Mouse (Mus musculus): ENCODE measurements around the gene Anks1b.
A peak's percentile ranks its signal among the peaks of the same experiment; 100 is the strongest.

Gene Anks1b

DNA sequence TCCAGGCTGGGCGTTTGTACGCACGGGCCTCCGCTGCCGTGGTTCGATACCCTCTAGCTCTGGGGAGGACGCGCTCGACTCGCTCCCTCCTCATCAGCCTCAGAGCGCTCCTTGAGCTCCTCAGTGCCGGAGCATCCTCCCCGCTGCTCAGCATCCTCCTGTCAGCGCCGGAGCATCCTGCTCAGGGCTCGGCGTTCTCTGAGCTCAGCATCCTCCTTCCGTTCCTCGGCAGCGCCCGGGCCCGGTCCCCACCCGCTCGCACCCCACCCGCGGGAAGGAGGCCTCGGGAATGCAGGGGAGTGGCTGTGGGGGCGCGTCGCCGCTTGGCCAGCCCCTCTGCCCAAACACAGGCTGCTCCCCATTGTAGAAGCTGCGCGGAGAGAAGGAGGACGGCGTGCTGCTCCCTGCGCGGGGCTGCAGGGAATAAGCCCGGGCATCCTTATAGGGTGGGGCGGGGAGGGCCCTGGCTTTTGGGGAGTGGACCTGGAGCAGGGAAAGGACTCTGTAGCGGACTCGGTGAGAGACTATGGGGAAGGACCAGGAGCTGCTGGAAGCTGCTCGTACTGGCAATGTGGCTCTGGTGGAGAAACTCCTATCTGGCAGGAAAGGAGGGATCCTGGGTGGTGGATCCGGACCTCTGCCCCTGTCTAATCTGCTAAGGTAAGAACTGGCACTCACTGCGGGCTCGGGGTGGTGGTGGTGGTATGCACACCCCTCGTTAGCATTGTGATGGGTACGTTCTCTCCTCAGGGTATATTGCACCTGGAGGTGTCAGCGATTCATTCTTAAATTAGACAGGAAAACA, at the start of gene Anks1b:
TSS of gene Anks1b (plus strand) at position 364 of the 805 bp plus-strand sequence.
- no peak for DNase-seq (ENCODE audit: low read depth)

DNA sequence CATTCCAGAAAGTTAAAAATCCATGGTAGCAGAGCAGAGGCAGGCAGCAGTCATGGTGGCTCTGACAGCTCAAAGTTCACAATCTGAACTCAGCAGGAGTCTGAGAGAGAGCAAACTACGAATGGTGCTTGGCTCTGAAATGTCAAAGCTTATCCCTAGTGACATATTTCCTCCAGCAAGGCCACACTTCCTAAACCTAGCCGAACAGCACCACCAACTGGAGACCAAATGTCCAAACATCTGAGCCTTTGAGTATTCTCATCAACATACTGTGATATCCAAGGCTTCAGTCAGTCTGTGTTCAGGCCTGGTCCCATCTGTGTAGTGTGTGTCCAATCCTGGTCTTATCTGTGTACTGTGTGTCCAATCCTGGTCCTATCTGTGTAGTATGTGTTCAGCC, 49.4 kb upstream of the Anks1b start:
- DNase-seq (ENCODE audit: low read depth), result peak; percentile 73

DNA sequence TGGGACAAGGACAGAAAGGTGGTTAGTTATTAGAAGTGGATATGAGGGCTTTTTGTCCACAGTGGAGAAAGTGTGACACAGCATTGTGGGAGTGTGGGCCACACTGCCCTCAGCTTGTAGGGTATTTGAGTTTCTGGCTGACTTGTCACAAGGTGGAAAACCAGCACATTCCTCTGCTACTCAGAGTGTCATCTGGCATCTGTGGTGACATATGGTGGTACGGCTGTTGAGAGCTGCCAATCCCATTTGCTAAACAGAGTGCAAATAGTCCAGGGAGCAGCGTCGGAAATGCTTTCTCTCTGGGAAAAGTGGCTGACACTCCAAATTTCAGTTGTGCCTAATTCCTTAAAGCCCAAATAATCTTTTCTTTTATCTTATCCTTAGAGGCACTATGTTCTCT, 46.4 kb upstream of the Anks1b start:
- DNase-seq (ENCODE audit: low read depth), result no peak

DNA sequence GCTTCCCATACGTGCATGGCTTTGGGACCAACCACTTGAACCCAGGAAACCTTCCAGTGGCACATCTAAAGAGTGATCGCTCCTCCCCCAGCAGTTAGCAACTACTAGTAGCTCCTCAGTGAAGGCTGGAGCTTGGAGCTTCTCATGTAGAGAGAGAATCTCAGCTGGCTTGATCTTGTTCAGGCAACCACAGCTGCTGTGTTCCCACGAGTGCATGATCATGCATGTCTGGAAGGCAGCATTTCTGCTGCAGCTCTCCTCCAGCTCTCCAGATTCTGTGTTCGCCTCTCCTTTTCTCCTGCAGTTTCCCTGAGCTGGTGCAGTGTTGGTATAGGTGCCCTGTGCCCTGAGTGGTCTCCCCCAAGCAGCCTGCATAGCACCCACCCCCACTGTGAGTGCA, 41.0 kb upstream of the Anks1b start:
- DNase-seq (ENCODE audit: low read depth), result no peak

DNA sequence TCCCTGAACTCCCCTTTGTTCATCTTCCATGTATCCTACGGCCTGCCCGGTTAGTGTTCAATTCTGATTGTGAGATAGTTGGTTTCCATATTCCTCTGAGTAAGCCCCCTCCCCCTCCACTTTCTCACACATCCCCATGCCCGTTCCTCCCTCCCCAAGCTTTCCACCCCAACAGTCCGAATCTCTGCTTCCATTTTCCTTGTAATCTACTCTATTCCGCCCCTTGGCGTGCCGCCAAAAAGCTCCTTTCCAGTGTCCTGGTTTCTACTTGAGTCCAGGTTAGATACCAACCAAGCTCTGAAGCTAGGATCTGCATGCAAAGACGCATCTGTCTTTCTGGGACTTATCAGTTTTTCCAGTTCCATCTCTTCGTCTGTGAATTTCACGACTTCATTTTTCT, 40.1 kb upstream of the Anks1b start:
- DNase-seq (ENCODE audit: low read depth), result peak; percentile 23

DNA sequence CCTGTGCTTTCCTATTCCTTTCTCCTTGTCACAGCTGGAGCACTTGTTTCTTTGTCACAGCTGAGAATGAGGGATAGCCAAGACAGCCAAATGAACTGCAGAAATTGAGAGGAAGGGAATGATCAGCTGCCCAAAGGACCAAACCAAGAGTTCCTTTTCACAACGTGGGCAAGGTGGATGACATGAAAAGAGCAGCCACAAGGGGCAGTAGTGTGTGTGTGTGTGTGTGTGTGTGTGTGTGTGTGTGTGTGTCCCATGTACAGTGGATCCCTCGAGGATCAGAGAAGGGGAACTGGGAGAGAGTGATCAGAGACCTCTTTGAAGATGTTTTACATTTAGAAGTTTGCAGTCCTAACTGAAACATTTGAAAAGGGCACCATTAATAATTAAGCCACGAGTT, 35.8 kb upstream of the Anks1b start:
- no peak for DNase-seq (ENCODE audit: low read depth)

DNA sequence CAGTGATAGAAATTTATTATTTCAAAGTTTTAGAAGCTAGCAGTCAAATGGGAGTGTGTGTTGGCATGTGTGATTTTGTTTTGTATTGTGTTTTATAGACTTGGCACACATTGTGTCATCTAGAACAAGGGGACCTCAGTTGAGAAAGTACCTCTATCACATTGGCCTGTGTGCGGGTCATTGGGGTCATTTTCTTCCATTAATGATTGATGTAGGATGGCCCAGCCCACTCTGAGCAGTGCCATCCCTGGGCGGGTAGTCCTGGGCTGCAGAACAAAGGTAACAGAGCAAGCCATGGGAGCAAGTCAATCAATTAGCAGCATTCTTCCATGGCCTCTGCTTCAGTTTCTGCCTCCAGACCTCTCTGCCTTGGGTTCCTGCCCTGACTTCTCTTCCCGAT, 34.5 kb upstream of the Anks1b start:
- no peak for DNase-seq (ENCODE audit: low read depth)

DNA sequence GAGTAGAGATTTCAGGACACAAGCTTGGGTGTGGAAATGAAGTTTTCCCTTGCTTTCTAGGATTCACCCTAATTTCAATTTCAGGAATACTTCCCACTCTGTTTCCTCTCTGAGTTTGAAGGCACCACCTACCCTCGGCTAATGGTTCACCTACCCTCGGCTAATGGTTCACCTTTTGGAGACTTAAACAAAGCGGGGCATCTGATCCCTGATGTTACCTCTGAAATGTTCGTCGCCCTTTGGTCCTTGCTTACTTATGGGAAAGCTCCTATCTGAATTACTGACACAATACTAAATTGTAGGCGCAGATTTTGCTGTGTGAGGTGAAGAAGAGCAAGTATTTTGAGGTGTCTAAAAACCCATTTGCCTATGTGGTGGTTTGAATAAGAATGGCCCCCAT, 22.4 kb upstream of the Anks1b start:
- no peak for DNase-seq (ENCODE audit: low read depth)

DNA sequence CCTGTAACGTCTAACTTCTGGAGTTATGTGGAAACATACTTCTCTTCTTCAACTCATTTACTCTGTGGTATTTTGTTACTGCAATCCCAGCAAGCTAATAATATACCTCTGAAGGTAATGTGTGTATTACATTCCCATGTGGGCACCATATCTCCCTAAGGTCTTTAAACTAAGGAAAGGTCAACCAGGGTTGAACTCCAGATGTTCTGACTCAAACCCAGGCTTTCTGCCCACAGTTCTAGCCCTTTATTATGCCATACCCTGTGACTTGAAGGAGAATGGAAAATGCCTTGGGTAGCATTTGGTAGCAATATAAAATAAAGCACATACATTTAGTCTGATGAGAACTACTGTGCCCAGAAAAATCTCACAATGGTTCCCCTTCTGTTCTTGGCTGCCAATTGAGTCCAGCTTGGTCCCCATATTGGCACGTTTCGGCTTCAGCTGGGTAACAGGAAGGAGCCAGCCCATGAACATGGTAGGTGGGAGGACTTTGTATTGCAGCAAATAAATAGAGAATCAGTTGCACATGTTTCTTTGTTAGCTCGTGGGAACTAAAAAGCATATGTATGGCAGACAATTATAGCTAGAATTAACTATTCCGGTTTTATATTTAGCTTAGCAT, 17.9 kb upstream of the Anks1b start:
- DNase-seq (ENCODE audit: low read depth), result peak; percentile 45

DNA sequence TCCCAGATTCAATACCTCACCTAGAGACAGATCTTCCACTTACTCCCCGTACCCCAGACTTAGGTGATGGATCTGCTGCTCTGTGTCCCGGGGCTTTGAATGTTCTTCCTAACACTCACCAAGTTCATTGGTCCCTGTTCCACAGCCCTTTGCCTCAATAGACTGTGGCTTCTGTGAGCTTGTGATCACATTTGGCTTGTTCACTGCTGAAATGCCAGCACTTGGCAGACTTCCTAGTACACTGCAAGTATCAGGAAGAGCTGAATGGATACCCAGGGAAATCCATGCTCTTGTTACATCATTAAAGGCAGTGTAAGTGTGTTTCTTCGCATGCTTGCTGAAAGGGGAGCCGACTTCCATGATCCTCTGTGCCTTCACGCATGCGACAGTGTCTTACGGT, 17.0 kb upstream of the Anks1b start:
- peak; percentile 42 for DNase-seq (ENCODE audit: low read depth)

DNA sequence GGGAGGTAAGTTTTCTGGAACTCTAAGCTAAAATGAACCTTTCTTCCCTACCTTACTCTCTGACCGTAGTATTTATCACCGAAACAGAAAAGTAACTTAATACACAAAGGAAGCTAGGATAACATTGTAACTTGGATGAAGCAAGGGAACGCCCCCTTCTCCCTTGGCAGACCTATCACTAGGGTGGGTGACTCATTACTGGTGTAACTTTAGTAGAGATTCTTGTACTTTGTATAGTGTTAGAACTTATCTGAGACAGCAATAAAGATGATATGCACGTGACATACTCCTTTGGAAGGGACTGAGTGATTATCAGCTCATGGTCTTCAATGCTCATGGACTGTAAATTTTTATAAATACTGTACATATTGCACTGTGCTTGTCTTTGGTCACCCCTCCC, 5.1 kb upstream of the Anks1b start:
- DNase-seq (ENCODE audit: low read depth), result peak; percentile 59

DNA sequence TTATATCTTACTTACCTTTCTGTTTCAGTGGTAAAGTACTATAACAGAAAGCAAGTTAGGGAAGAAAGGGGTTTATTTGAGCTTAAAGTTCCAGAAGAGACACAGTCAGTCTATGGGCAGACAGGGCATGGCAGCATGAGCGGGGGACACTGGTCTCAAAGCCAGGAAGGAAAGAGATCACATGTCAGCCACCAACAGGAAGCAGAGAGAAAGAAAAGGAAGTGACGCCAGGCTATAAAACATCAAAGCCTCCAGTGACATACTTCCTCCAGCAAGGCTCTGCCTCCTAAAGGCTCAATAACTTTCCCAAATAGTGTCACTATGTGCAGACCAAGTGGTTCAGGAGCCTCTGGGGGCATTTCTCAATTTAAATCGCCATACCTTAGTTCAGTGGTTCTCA, 4.5 kb upstream of the Anks1b start:
- DNase-seq (ENCODE audit: low read depth), result no peak

DNA sequence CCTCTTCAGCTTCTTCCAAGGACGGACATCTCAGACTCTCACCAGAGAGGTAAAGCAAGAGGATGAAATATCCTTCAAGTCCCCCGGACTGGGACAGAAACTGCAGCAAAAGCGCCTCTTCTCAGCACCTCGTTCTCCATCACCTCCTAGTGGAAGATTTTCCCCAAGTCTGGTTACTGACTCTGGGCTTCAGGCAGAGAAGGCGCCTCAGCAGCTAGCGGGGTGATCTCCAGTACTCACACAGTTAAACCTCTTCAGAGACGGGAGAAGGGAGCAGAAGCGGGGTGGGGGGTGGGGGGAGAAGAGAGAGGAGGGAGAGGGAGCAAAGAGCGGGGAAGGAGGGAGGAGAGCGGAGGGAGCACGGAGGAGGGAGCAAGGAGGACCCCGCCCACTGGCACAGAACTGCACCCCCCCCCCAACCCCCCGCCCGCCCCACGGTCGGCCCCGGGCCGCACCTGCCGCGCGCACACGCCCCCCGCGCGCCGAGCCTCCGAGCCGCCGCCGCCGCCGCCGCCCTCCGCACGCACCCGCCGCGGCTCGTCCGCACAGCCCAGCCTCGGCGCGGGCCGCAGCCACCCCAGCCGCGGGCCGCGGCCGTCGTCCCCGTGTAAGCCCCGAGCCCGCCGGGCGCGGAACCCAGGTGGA, 686 bp upstream of the Anks1b start:
- DNase-seq (ENCODE audit: low read depth), result peak; percentile 6

DNA sequence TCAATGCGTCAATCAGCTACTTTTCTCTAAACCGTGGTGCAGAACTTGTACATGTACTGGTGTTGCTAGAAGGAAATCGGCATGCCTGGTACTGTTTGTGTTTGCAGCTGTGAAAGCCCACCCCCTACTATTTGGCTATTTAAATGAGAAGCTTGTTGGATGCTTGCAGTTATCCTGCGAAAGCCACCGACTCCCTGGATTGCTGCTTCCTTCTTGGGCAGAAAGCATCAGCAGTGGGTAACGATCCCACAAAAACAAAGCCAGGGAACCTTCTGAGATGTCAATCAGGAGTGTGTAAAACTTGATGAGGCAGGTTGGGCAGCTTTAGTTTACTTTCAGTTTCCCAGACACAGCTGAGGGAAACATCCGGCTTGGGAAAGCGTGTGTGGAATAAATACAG, 727 bp downstream of the Anks1b start:
- DNase-seq (ENCODE audit: low read depth), result no peak

DNA sequence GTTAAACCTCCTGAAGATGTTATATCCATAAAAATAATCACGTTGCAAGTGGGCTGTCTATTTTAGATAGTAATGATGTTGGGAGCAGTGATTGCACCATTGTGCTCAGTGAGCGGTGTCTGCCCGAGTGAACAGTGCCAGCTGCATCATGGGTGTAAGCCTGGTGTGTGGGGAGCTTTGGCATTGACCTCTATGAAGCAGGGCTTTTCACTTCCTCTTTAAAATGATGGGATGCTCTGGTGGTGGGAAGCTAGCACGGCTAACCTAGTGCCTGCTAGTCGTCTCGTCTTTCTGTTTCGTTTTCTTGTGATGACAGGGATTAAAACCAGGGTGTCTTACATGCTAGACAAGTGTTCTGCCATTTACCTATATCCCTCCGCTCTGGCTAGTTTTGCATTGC, 10.3 kb downstream of the Anks1b start:
- DNase-seq (ENCODE audit: low read depth), result no peak

DNA sequence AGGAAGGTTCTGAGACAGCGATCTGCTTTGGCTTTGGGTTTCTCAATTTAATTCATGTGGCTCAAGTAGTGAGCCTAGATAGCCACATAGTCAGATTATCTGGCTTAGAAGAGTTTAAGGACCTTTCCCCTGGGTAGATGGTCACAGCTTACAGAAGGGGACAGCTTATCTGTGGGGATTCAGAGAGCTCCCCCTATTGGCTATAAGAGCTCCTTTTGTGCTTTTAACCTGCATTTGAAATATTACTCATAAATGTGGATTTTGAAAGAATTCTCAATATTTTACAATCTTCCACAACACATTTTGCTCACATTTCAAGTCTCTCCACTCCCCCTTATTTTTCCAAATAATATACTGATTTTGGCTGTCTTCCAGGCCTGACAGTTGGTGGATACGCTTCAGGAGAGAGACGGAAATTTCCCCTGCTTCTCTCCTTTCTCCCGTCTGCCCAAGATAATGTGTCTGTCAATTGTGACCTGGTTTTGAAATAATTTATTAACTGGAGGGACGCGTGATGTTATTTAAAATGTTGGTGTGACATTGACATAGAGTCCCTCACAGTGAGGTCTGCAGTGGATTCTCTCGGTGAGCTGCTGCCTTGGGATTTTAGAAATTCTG, 29.5 kb downstream of the Anks1b start:
- no peak for DNase-seq (ENCODE audit: low read depth)

DNA sequence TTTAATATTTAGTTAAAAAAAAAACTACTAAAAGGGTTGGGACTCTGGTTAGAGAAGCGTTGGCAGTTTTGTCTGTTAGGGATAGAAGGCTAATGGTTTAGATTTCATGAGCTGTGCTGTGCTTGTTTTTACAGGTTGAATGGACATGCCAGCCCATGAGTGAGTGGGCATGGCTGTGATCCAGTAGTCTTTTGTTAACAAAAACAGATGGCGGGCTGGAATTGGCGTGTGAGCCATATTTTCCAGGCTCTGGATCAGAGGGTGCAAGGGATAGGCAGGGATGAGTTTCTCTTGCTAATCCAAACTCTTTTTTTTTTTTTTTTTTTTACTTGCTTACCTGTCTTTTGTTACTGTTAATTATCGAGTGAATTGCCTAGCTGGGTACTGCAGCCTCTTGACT, 38.6 kb downstream of the Anks1b start:
- DNase-seq (ENCODE audit: low read depth), result peak; percentile 34

DNA sequence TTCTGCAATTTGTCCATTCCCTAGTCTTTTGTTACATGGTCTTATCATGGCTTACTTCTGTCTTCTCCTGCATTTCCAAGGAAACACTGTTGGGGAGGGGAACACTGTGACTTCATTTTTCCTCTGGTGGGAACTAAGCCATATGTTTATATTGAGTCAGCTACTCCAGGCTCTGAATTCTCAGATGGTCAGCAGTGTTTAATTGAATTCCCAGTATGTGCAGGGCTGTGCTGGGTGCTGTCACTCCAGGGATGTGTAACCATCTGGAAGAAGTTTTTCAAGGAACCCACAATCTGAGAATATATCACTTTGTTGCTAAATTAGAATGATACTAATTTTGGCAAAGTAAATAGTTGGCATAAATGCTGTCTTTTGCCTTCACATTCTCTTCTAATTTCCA, 39.9 kb downstream of the Anks1b start:
- DNase-seq (ENCODE audit: low read depth), result no peak

DNA sequence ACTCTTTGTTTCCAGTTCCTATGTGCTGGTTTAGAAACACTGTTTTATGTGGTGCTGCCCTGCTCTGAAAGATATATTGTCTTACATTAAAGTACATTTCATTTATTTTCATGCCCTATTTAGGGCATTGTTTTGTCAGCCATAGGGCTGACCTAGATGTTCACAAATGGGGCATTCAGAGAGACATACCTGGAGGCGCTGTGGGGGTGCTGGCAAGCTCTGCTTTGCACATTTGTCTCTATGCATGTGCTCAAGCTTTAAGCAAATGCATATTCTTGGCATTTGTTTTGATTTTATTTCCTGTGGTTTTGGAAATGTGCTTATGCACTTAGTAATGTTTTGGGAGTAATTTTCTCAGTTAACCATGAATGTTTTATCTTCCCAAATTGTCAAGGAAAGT, 43.8 kb downstream of the Anks1b start:
- DNase-seq (ENCODE audit: low read depth), result no peak

DNA sequence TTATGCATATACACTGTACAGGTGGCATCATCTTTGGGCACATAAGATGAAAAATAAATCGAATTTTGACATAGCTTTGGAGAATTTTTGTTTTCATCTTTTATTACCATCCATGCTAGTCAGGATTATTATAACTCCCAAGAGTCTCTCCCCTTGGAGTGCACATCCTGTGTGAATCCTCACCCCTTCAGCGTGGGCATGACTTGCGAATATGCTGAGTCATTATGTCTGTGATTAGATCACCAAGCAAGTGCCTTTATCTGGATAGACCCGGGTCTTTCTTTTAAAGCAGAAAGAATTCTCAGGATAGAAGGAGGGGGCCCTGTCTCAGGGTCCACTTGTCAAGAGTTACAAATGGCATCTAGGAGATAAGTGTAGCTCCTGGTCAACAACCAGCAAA, 48.7 kb downstream of the Anks1b start:
- no peak for DNase-seq (ENCODE audit: low read depth)

DNA sequence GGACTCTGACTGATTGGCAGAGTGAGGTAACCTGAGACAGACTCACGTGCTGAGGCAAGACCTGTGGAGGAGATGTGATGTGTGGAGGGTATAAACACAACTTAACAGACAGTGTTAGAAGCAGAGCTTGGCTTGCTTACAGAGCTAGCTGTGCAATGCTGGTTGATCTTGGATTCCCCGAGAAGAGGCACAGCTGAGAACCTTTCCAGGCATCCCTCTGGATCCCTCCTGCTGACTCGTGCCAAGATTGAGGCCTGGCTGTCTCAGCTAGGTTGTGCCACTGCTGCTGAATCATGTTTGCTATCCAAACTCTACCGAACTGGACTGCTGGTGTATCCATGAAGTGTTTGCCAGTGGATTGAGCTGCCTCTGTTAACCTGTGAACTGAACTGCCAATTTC, 68.9 kb downstream of the Anks1b start:
- DNase-seq (ENCODE audit: low read depth), result no peak

DNA sequence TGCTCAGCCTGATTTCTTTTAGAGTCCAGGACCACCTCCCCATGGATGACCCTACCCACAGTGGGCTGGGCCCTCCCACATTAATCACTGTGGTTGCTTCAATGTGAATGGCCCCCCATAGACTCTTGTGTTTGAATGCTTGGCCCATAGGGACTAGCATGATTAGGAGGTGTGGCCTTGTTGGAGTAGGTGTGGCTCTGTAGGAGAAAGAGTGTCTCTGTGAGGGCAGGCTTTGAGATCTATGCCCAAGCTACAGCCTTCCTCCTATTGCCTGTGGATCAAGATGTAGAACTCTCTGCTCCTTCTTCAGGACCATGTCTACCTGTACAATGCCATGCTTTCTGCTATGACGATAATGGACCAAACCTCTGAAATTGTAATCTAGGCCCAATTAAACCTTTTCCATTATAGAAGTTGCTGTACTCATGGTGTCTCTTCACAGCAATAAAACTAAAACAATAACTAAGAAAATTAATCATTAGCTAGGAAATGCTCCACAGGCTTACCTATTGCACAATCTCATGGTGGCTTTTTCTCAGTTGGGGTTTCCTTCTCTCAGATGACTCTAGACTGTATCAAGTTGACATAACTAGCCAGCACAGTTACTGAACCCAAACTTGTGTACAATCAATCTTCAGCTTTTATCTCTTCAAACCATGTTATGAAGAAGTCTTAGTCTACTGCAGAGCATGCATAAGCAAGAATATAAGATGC, 73.5 kb downstream of the Anks1b start:
- DNase-seq (ENCODE audit: low read depth), result no peak
